Mouse (Mus musculus): ENCODE data around the gene AA986860.

The AA986860 gene

GRCm38 (mm10) chr1:130731741-130732337 is at the start of gene AA986860:
Gene AA986860, plus strand, starts transcription at chr1:130731976.
- DNase-seq, result peak; percentile 64 to 88

- no peak for DNase-seq
These were observed 47.9 kb upstream of the AA986860 start for GRCm38 (mm10) chr1:130683905-130684304.

- DNase-seq, result no peak
These were observed 33.2 kb upstream of the AA986860 start for GRCm38 (mm10) chr1:130698601-130699000.

- DNase-seq, result no peak
These were observed 31.7 kb upstream of the AA986860 start for GRCm38 (mm10) chr1:130699937-130700633.

GRCm38 (mm10) chr1:130701976-130702375 is 29.8 kb upstream of the AA986860 start:
- no peak for DNase-seq

- no peak for DNase-seq
These were observed 28.2 kb upstream of the AA986860 start for GRCm38 (mm10) chr1:130703613-130704012.

GRCm38 (mm10) chr1:130710283-130711080 is 21.3 kb upstream of the AA986860 start:
- no peak for DNase-seq

- no peak for DNase-seq
These were observed 17.7 kb upstream of the AA986860 start for GRCm38 (mm10) chr1:130714046-130714445.

GRCm38 (mm10) chr1:130715561-130716217 is 16.1 kb upstream of the AA986860 start, which contains the start of gene Gm29427:
Gene Gm29427, minus strand, starts transcription at chr1:130715799.
- peak; percentile 96 to 99 for DNase-seq

GRCm38 (mm10) chr1:130716218-130716512 is 15.6 kb upstream of the AA986860 start:
- DNase-seq, result peak in 1 of 2 experiments; percentile 8

- DNase-seq, result peak; percentile 42 to 63
These were observed 15.1 kb upstream of the AA986860 start for GRCm38 (mm10) chr1:130716513-130717290.

- DNase-seq, result peak; percentile 91 to 95
These were observed 14.4 kb upstream of the AA986860 start, which contains the start of gene Yod1 for GRCm38 (mm10) chr1:130717291-130717871. Gene Yod1, plus strand, starts transcription at chr1:130717327.

- DNase-seq, result no peak
These were observed 7.6 kb upstream of the AA986860 start for GRCm38 (mm10) chr1:130724206-130724605.

- DNase-seq, result no peak
These were observed 5.4 kb upstream of the AA986860 start for GRCm38 (mm10) chr1:130726396-130726795.

GRCm38 (mm10) chr1:130728070-130728469 is 3.7 kb upstream of the AA986860 start:
- no peak for DNase-seq

- no peak for DNase-seq
These were observed 3.1 kb upstream of the AA986860 start for GRCm38 (mm10) chr1:130728708-130729107.

- DNase-seq, result no peak
These were observed 2.6 kb upstream of the AA986860 start, which contains the start of gene Pfkfb2 for GRCm38 (mm10) chr1:130729153-130729552. Gene Pfkfb2, minus strand, starts transcription at chr1:130729253.

- no peak for DNase-seq
These were observed 1.2 kb downstream of the AA986860 start for GRCm38 (mm10) chr1:130732706-130733658.

GRCm38 (mm10) chr1:130733671-130734070 is 1.9 kb downstream of the AA986860 start:
- peak; percentile 70 to 88 for DNase-seq

- no peak for DNase-seq
These were observed 2.7 kb downstream of the AA986860 start for GRCm38 (mm10) chr1:130734452-130734851.

GRCm38 (mm10) chr1:130734852-130735251 is 3.1 kb downstream of the AA986860 start:
- no peak for DNase-seq
